In genomic region chr7:29171562-29172097, GRCm38 (mm10) we compare ENCODE assay signal across 1 mouse cellular context.
TF ChIP-seq lines count a peak whose summit lies in the region.

No protein-coding gene starts in this region.

TF ChIP-seq in MEL, 35 proteins besides CTCF, POLR2A, EP300 and RAD21:
- no peak for TF ChIP-seq NRF1 (IDR thresholded peaks at IDR 0.05; ENCODE audit: insufficient read depth, low read depth, low read length, poor library complexity, severe bottlenecking)
- TF ChIP-seq ZC3H11A (IDR thresholded peaks at IDR 0.05; ENCODE audit: low read depth, low read length) = no peak
- no peak for TF ChIP-seq POLR2AphosphoS5 (IDR thresholded peaks at IDR 0.05; ENCODE audit: borderline replicate concordance, low read depth, low read length)
- no peak for TF ChIP-seq JUND (IDR thresholded peaks at IDR 0.05; ENCODE audit: low read depth, low read length)
- no peak for TF ChIP-seq MAZ (IDR thresholded peaks at IDR 0.05; ENCODE audit: low read depth, low read length)
- TF ChIP-seq BHLHE40 (IDR thresholded peaks at IDR 0.05; ENCODE audit: borderline replicate concordance, low read depth, low read length) = no peak
- TF ChIP-seq ELF1 (IDR thresholded peaks at IDR 0.05; ENCODE audit: low read depth, low read length) = no peak
- no peak for TF ChIP-seq USF1 (IDR thresholded peaks at IDR 0.05; ENCODE audit: low read depth, low read length)
- no peak for TF ChIP-seq POLR2AphosphoS2 (IDR thresholded peaks at IDR 0.05; ENCODE audit: low read length)
- no peak for TF ChIP-seq TCF12 (IDR thresholded peaks at IDR 0.05; ENCODE audit: low read depth, low read length)
- TF ChIP-seq MYB (IDR thresholded peaks at IDR 0.05; ENCODE audit: low read depth, low read length) = no peak
- no peak for TF ChIP-seq GATA1 (IDR thresholded peaks at IDR 0.05; ENCODE audit: low read depth, low read length)
- no peak for TF ChIP-seq CHD1 (IDR thresholded peaks at IDR 0.05; ENCODE audit: low read depth, low read length)
- TF ChIP-seq SIN3A (IDR thresholded peaks at IDR 0.05; ENCODE audit: low read length) = no peak
- no peak for TF ChIP-seq RCOR1 (IDR thresholded peaks at IDR 0.05; ENCODE audit: low read depth, low read length)
